Mouse (Mus musculus) bone marrow macrophage, adult 2 months (primary cell): ENCODE data around the gene Gda.

Source experiments
- CTCF ChIP-seq: IDR thresholded peaks from 2 replicates; pipeline ENCODE4 v1.5.1; 2012; ENCODE audit warnings: low read depth, mild to moderate bottlenecking, low read length, moderate library complexity
- POLR2A ChIP-seq: IDR thresholded peaks from 2 replicates; pipeline ENCODE4 v1.6.1; 2012; ENCODE audit warnings: mild to moderate bottlenecking, low read depth, low read length, borderline replicate concordance

DNA sequence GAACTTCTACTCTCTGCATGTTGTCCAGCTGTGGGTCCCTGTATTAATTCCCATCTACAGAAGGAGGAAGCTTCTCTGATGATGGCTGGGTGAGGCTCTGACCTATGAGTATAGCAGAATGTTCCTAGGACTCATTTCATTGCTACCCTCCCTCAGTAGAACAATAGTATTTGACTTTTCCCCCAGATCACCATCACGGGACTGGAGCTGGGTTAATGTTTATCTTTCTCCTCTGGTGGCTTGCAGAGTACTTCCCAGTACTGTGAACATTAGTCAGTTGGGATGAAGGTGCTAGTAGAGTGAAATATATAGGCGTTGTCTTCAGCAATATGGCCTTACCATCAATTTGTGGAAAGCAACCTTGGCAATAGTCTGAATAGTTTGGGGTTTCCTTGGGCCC lies 31.5 kb upstream of the Gda start:
- no peak for TF ChIP-seq CTCF
- no peak for TF ChIP-seq POLR2A
